Mouse (Mus musculus): Measurements from ENCODE around the gene Smoc1.

DNA sequence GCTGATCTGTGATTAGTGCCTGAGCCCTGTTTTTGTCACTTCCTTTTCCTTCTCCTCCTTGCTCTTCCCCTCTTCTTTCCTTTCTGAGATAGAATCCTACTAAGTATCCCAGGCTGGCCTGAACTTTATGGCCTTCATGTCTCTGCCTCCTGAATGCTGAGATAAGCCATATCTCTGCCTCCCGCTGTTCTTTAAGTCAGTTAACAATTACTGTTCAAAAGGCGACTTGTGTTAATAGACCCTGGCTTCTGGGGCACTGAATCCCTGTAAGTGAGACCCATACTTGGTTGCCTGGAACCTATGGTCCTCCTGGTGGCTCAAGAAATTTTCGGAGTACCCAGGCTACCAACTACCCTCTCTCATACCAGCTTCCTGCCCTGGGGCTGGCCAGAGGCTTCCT, 48.3 kb downstream of the Smoc1 start:
- TF ChIP-seq TAL1 (IDR thresholded peaks at IDR 0.05; ENCODE audit: low read length): no peak
- no peak for TF ChIP-seq GATA1 (IDR thresholded peaks at IDR 0.05; ENCODE audit: low read length)
